Mouse (Mus musculus) thymus, postnatal 0 days (tissue): ENCODE data around the gene Tpm3. TPM values are rescaled to one million over a fixed set of nuclear protein-coding genes. Genes with fewer than 3 reads are reported as not detected.
"Not testable (repeated sequence)": the region's sequence is repeated elsewhere in the genome, so short reads cannot be mapped to it uniquely, and the experiment has no call there.

ENCODE experiments used
- DNase-seq: peaks from one replicate; pipeline ENCODE4 v3.0.0-alpha.2; 2015; ENCODE audit warnings: low spot score
- polyA plus RNA-seq: library from polyadenylated mRNA; unstranded; fragments of >200 nt; fragmentation: Nextera tagmentation; extraction: Ambion mirVana; gene quantifications from 2 replicates; pipeline ENCODE4 v1.2.1, GENCODE M21; 2015

Tpm3 gene
- polyA plus RNA-seq, 1 experiment from 2014 or later, result 711 TPM

GRCm38 (mm10) chr3:90083698-90084324 lies 11.4 kb downstream of the Tpm3 start:
- no peak for DNase-seq

- no peak for DNase-seq
Measured at GRCm38 (mm10) chr3:90084790-90085189, 12.3 kb downstream of the Tpm3 start.

- no peak for DNase-seq
Measured at GRCm38 (mm10) chr3:90085281-90085680, 12.8 kb downstream of the Tpm3 start.

GRCm38 (mm10) chr3:90086068-90086467 lies 13.6 kb downstream of the Tpm3 start:
- DNase-seq, result no peak

- no peak for DNase-seq
Measured at GRCm38 (mm10) chr3:90088617-90089016, 16.2 kb downstream of the Tpm3 start.

GRCm38 (mm10) chr3:90090892-90091291 lies 18.4 kb downstream of the Tpm3 start:
- no peak for DNase-seq

GRCm38 (mm10) chr3:90094453-90094852 lies 22.0 kb downstream of the Tpm3 start:
- DNase-seq, result no peak

- DNase-seq, result no peak
Measured at GRCm38 (mm10) chr3:90097928-90098327, 25.5 kb downstream of the Tpm3 start.

GRCm38 (mm10) chr3:90101010-90101409 lies 28.6 kb downstream of the Tpm3 start:
- DNase-seq, result no peak

GRCm38 (mm10) chr3:90101673-90102072 lies 29.2 kb downstream of the Tpm3 start:
- no peak for DNase-seq

GRCm38 (mm10) chr3:90102239-90102638 lies 29.8 kb downstream of the Tpm3 start:
- DNase-seq, result no peak

GRCm38 (mm10) chr3:90103176-90103575 lies 30.7 kb downstream of the Tpm3 start:
- DNase-seq, result no peak

- no peak for DNase-seq
Measured at GRCm38 (mm10) chr3:90103938-90104337, 31.5 kb downstream of the Tpm3 start, which contains the start of gene Nup210l. Gene Nup210l, plus strand, starts transcription at chr3:90104132.

- no peak for DNase-seq
Measured at GRCm38 (mm10) chr3:90111706-90112105, 39.3 kb downstream of the Tpm3 start.

GRCm38 (mm10) chr3:90114342-90114741 lies 41.9 kb downstream of the Tpm3 start:
- DNase-seq, result peak; percentile 7

GRCm38 (mm10) chr3:90115526-90115925 lies 43.1 kb downstream of the Tpm3 start:
- no peak for DNase-seq

- DNase-seq, result no peak
Measured at GRCm38 (mm10) chr3:90118132-90118790, 45.8 kb downstream of the Tpm3 start.

- DNase-seq, result not testable (repeated sequence)
Measured at GRCm38 (mm10) chr3:90122036-90122435, 49.6 kb downstream of the Tpm3 start.

GRCm38 (mm10) chr3:90125710-90126109 lies 53.3 kb downstream of the Tpm3 start:
- peak; percentile 14 for DNase-seq

GRCm38 (mm10) chr3:90127881-90128280 lies 55.4 kb downstream of the Tpm3 start:
- DNase-seq, result no peak

- DNase-seq, result no peak
Measured at GRCm38 (mm10) chr3:90132745-90133144, 60.3 kb downstream of the Tpm3 start.

- DNase-seq, result no peak
Measured at GRCm38 (mm10) chr3:90133331-90133730, 60.9 kb downstream of the Tpm3 start.

GRCm38 (mm10) chr3:90134483-90134882 lies 62.0 kb downstream of the Tpm3 start:
- no peak for DNase-seq
